Mouse (Mus musculus) ovary, postnatal 10 days (tissue): ENCODE results near the gene Gm47985.

Experiments
- DNase-seq: peaks from one replicate; pipeline ENCODE4 v3.0.0; 2022; ENCODE audit warnings: low spot score

The Gm47985 gene

GRCm38 (mm10) chr1:151222561-151223267 is 40.4 kb downstream of the Gm47985 start:
- DNase-seq = no peak

GRCm38 (mm10) chr1:151223377-151223776 is 41.0 kb downstream of the Gm47985 start:
- no peak for DNase-seq

GRCm38 (mm10) chr1:151224536-151224935 is 42.2 kb downstream of the Gm47985 start:
- DNase-seq = no peak

GRCm38 (mm10) chr1:151227506-151227905 is 45.2 kb downstream of the Gm47985 start:
- no peak for DNase-seq

- no peak for DNase-seq
Measured at GRCm38 (mm10) chr1:151228320-151228989, 46.1 kb downstream of the Gm47985 start.

- DNase-seq = no peak
Measured at GRCm38 (mm10) chr1:151232346-151232745, 50.0 kb downstream of the Gm47985 start.

- no peak for DNase-seq
Measured at GRCm38 (mm10) chr1:151233756-151234155, 51.4 kb downstream of the Gm47985 start.
